Mouse (Mus musculus): Measurements from ENCODE around the gene Olig1. TPM values are rescaled to one million over a fixed set of nuclear protein-coding genes. Genes with fewer than 3 reads are reported as not detected.

Olig1 gene
- polyA plus RNA-seq, 1 experiment, result not detected

DNA sequence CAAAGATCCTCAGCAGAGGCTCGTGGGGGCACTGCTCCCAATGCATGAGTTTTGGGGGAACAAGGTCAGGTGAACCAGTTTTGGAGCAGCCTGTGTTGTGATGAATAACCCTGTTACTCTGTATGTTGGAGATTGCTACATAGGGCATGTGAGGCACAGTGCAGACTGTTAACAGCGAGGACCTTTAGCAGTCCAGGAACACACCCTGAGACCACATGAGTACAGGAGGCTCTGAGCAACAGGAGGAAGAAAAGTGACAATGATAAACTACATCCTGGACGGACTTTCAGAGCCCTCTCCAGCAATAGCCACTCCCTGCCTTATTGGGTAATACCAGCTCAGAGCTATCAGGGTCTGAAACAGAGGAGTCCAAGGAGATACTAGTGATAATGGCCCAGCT lies 10.6 kb upstream of the Olig1 start:
- Histone ChIP-seq H3K27me3 (ENCODE audit: control insufficient read depth, insufficient read depth, low read length) (no peaks in the 10 kb centered on the region), H3K27ac (ENCODE audit: insufficient read depth, low read depth, low read length) (no peak overlapping the region), H3K4me3 (ENCODE audit: low read depth, low read length) (no peak overlapping the region), H3K4me1 (ENCODE audit: control insufficient read depth, insufficient read depth, insufficient read length, low read length) (peaks cover 15% of the 10 kb centered on the region; the same call in 1 of the 2 replicates), H3K36me3 (ENCODE audit: control insufficient read depth, insufficient read depth, low read length) (no peaks in the 10 kb centered on the region)
- TF ChIP-seq POLR2A (IDR thresholded peaks at IDR 0.05; ENCODE audit: low read depth, low read length) (no peak), CTCF (IDR thresholded peaks at IDR 0.05; ENCODE audit: extremely low read depth, insufficient read length, insufficient replicate concordance, low read depth, low read length) (no peak)
- WGBS, result 37% methylated on average over 3 of the region's 3 CpGs

DNA sequence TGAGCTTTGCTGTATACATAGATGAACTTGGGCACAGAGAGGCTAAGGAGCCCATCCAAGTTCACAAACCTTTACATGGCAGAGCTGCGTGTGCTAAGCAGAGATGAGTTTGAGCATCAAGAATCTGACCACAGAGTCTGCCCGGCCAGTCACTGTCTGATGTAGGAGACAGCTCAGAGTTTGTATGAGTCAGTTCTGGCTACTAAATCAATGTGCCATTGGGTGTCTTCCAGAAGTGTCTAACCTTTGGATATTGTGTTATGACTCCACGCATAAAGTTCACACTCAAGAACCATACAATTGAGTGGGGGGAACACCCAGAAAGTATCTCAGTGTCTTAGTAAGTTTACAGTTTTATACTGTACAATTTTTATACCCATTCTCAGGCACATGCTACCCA lies 8.7 kb upstream of the Olig1 start:
- 69% methylated on average over 3 of the region's 3 CpGs for WGBS
- TF ChIP-seq CTCF (IDR thresholded peaks at IDR 0.05; ENCODE audit: extremely low read depth, insufficient read length, insufficient replicate concordance, low read depth, low read length) (no peak), POLR2A (IDR thresholded peaks at IDR 0.05; ENCODE audit: low read depth, low read length) (no peak)
- peaks cover 14% of the 10 kb centered on the region; the same call in 1 of the 2 replicates for H3K4me1 ChIP-seq (ENCODE audit: control insufficient read depth, insufficient read depth, insufficient read length, low read length)
- no peak overlapping the region for H3K27ac ChIP-seq (ENCODE audit: insufficient read depth, low read depth, low read length)
- H3K36me3 ChIP-seq (ENCODE audit: control insufficient read depth, insufficient read depth, low read length), result no peaks in the 10 kb centered on the region
- peaks cover under 1% of the 10 kb centered on the region; the same call in 1 of the 2 replicates for H3K27me3 ChIP-seq (ENCODE audit: control insufficient read depth, insufficient read depth, low read length)
- H3K4me3 ChIP-seq (ENCODE audit: low read depth, low read length), result no peak overlapping the region

DNA sequence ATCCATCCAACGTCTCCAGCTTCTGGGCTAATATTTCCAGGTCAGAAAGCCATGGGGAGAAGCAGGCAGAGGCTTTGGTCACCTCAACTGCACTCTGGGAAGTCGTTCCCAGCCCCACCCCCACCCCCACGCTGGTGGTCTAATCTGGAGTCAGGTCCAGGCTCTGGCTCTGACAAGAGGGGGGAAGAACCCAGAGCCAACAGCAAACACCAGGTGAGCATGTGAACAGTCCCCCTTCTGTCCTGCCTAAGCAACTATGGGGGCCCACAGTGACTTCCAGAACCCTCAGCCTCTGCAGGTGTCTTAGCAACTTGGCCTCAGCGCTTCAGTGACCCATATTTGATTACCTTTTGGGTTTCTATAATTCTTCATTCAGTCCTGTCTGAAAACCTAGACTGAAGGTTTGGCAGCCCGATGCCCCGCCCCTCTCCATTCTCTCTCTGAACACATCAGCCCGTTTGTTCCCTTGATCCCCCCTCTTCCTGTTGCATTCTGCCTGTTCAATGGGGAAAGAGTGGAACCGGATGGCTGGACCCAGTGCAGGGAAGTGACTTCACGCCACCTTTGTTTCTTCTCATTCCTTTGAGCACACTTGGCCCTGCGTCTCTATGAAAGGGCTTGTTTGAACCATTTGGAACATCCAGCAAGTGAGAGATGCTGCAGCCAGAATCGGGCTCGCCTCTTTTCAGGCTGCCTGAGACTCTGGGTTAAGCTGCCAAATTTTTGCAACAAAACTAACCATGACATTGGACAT lies 6.9 kb upstream of the Olig1 start:
- H3K4me3 ChIP-seq (ENCODE audit: low read depth, low read length), result no peak overlapping the region
- H3K27me3 ChIP-seq (ENCODE audit: control insufficient read depth, insufficient read depth, low read length), result peaks cover 10% of the 10 kb centered on the region
- TF ChIP-seq CTCF (IDR thresholded peaks at IDR 0.05; ENCODE audit: extremely low read depth, insufficient read length, insufficient replicate concordance, low read depth, low read length) (no peak), POLR2A (IDR thresholded peaks at IDR 0.05; ENCODE audit: low read depth, low read length) (no peak)
- 46% methylated on average over 12 of the region's 12 CpGs for WGBS
- H3K36me3 ChIP-seq (ENCODE audit: control insufficient read depth, insufficient read depth, low read length), result no peaks in the 10 kb centered on the region
- no peak overlapping the region for H3K27ac ChIP-seq (ENCODE audit: insufficient read depth, low read depth, low read length)
- peaks cover 5% of the 10 kb centered on the region; the same call in 1 of the 2 replicates for H3K4me1 ChIP-seq (ENCODE audit: control insufficient read depth, insufficient read depth, insufficient read length, low read length)

- Histone ChIP-seq H3K36me3 (ENCODE audit: control insufficient read depth, insufficient read depth, low read length) (no peaks in the 10 kb centered on the region), H3K4me1 (ENCODE audit: control insufficient read depth, insufficient read depth, insufficient read length, low read length) (no peaks in the 10 kb centered on the region; the same call in 1 of the 2 replicates), H3K27ac (ENCODE audit: insufficient read depth, low read depth, low read length) (no peak overlapping the region), H3K27me3 (ENCODE audit: control insufficient read depth, insufficient read depth, low read length) (peaks cover 28% of the 10 kb centered on the region), H3K4me3 (ENCODE audit: low read depth, low read length) (no peak overlapping the region)
- 88% methylated on average over 6 of the region's 6 CpGs for WGBS
- no peak for TF ChIP-seq CTCF (IDR thresholded peaks at IDR 0.05; ENCODE audit: extremely low read depth, insufficient read length, insufficient replicate concordance, low read depth, low read length)
Observed at GRCm38 (mm10) chr16:91265972-91266371, 3.6 kb upstream of the Olig1 start.

DNA sequence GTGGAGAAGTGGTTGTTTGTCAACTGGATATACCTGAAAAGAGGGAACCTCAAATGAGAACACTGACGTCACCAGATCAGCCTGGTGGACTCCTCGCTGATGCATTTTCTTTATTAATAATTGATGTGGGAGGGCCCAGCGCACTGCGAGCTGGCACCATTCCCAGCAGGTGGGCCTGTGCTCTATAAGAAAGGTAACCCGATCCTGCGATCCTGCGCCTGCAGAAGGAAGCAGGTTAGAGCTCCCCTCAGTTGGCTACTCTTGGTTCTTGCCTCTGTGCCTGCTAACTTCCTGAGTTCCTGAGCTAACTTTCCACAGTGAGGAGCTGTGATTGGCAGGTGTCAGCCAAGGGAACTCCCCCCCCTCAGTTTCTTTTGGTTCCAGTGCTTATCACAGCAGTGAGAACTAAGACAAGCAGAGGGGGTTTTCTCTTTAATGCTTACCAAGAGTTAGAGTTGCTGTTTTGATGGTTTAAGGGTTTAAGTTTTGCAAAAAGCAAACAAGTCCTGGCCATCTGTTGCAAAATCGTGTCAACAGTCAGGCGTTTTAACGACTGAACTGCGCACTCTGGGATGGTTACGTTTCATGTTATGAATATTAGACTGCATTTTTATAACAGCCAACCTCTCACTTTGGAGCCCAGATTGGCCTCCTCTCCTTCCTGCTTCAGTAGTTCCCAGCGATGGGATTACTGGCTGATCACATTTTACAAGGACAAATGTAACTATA lies 684 bp upstream of the Olig1 start:
- Histone ChIP-seq H3K27me3 (ENCODE audit: control insufficient read depth, insufficient read depth, low read length) (peaks cover 43% of the 10 kb centered on the region), H3K36me3 (ENCODE audit: control insufficient read depth, insufficient read depth, low read length) (no peaks in the 10 kb centered on the region), H3K4me3 (ENCODE audit: low read depth, low read length) (peak overlapping the region; percentile 33; the same call in 1 of the 2 replicates), H3K27ac (ENCODE audit: insufficient read depth, low read depth, low read length) (no peak overlapping the region), H3K4me1 (ENCODE audit: control insufficient read depth, insufficient read depth, insufficient read length, low read length) (no peaks in the 10 kb centered on the region; the same call in 1 of the 2 replicates)
- WGBS, result 4% methylated on average over 13 of the region's 13 CpGs
- TF ChIP-seq CTCF (IDR thresholded peaks at IDR 0.05; ENCODE audit: extremely low read depth, insufficient read length, insufficient replicate concordance, low read depth, low read length) (no peak), POLR2A (IDR thresholded peaks at IDR 0.05; ENCODE audit: low read depth, low read length) (no peak)

- Histone ChIP-seq H3K27me3 (ENCODE audit: control insufficient read depth, insufficient read depth, low read length) (peaks cover 43% of the 10 kb centered on the region), H3K4me3 (ENCODE audit: low read depth, low read length) (peak overlapping the region; percentile 33), H3K36me3 (ENCODE audit: control insufficient read depth, insufficient read depth, low read length) (no peaks in the 10 kb centered on the region), H3K27ac (ENCODE audit: insufficient read depth, low read depth, low read length) (no peak overlapping the region), H3K4me1 (ENCODE audit: control insufficient read depth, insufficient read depth, insufficient read length, low read length) (no peaks in the 10 kb centered on the region; the same call in 1 of the 2 replicates)
- no peak for TF ChIP-seq CTCF (IDR thresholded peaks at IDR 0.05; ENCODE audit: extremely low read depth, insufficient read length, insufficient replicate concordance, low read depth, low read length)
- no peak for TF ChIP-seq POLR2A (IDR thresholded peaks at IDR 0.05; ENCODE audit: low read depth, low read length)
- WGBS, result 2% methylated on average over 63 of the region's 63 CpGs
Observed at GRCm38 (mm10) chr16:91270212-91270971, 820 bp downstream of the Olig1 start.

All from small intestine, adult 2 months (tissue).